Mouse (Mus musculus) C2C12 (cell line): ENCODE data around the gene Il17rc.

Source experiments
- CTCF ChIP-seq: IDR thresholded peaks from one replicate; pipeline ENCODE4 v1.5.1; 2011; ENCODE audit not compliant: control insufficient read depth, insufficient read depth, insufficient read length
- FOSL1 ChIP-seq: IDR thresholded peaks from one replicate; pipeline ENCODE4 v1.8.0; 2011; ENCODE audit warnings: mild to moderate bottlenecking, low read length; ENCODE audit not compliant: poor library complexity, insufficient read depth, severe bottlenecking
- MAX ChIP-seq: IDR thresholded peaks from one replicate; pipeline ENCODE4 v1.6.1; 2011; ENCODE audit warnings: mild to moderate bottlenecking, control low read depth
- MYOG ChIP-seq: IDR thresholded peaks from one replicate; pipeline ENCODE4 v1.6.1; 2011; ENCODE audit not compliant: control insufficient read depth, insufficient read length; ENCODE audit errors: extremely low read depth

- TF ChIP-seq MYOG (no peak), CTCF (no peak), MAX (no peak), FOSL1 (no peak)
Observed at GRCm38 (mm10) chr6:113487125-113487576, 15.9 kb downstream of the Il17rc start.
